Mouse (Mus musculus) forebrain, embryonic 15.5 days (tissue): ENCODE measurements at regions not wholly inside any gene's neighbourhood (a gene's known extent, or its start where the extent isn't known, plus 50 kb on each side); places are given as distances from the start of the nearest gene placed in this dataset.

ENCODE experiments used
- ATAC-seq: fragments of 200-750 bp; cut with Nextera tagmentation; replicated peaks from 2 replicates; pipeline ENCODE4 v1.8.0; 2017; ENCODE audit warnings: mild to moderate bottlenecking, moderate TSS enrichment, moderate library complexity
- H3K27ac ChIP-seq: fragments of 300-500 bp; sonication (generic); replicated peaks from 2 replicates; pipeline ENCODE4 v1.5.1; 2015; ENCODE audit warnings: mild to moderate bottlenecking, inconsistent platforms
- H3K27me3 ChIP-seq: fragments of 300-500 bp; sonication (generic); 2 replicates; pipeline ENCODE4 v1.6.1; 2015; ENCODE audit warnings: inconsistent platforms
- H3K36me3 ChIP-seq: fragments of 300-500 bp; sonication (generic); 2 replicates; pipeline ENCODE4 v1.6.1; 2015; ENCODE audit warnings: mild to moderate bottlenecking, inconsistent platforms
- H3K4me1 ChIP-seq: fragments of 300-500 bp; sonication (generic); 2 replicates; pipeline ENCODE4 v1.6.1; 2015; ENCODE audit warnings: inconsistent platforms
- H3K4me2 ChIP-seq: fragments of 300-500 bp; sonication (generic); replicated peaks from 2 replicates; pipeline ENCODE4 v1.6.1; 2015; ENCODE audit warnings: mild to moderate bottlenecking, inconsistent platforms
- H3K4me3 ChIP-seq: fragments of 300-500 bp; sonication (generic); 2 replicates; pipeline ENCODE4 v1.5.1; 2015; ENCODE audit warnings: mild to moderate bottlenecking, inconsistent platforms
- H3K9ac ChIP-seq: fragments of 300-500 bp; sonication (generic); replicated peaks from 2 replicates; pipeline ENCODE4 v1.6.1; 2015; ENCODE audit warnings: mild to moderate bottlenecking, inconsistent platforms
- H3K9me3 ChIP-seq: fragments of 300-500 bp; sonication (generic); 2 replicates; pipeline ENCODE4 v1.6.1; 2016; ENCODE audit warnings: inconsistent platforms
- WGBS: fragments of 180-500 bp; shearing (Covaris S2); methylation state at CpG from one replicate; pipeline ENCODE4 v1.1.7; 2015; ENCODE audit warnings: mixed read lengths; 5-methylcytosine and 5-hydroxymethylcytosine counted together

DNA sequence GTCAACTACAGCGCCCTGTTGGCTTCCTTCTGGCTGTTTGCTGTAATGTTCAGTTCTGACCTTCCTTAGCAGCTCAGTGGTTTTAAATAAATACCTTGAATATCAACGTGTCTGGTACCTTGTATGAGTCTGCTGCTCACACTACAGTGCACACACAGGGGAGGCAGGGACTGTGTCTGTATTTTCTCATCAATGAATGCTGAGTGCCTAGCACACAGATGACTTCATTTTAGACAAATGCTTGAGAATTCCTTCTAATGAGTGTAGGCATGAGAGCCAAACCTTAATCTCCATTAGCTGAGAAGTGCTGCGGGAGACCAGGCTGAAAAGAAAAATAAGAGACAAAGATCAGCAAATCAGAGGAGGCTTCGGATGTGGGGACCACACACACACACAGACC lies 162.0 kb upstream of the Hmga2 start:
- Histone ChIP-seq H3K9ac (no peak overlapping the region), H3K27ac (no peak overlapping the region)

DNA sequence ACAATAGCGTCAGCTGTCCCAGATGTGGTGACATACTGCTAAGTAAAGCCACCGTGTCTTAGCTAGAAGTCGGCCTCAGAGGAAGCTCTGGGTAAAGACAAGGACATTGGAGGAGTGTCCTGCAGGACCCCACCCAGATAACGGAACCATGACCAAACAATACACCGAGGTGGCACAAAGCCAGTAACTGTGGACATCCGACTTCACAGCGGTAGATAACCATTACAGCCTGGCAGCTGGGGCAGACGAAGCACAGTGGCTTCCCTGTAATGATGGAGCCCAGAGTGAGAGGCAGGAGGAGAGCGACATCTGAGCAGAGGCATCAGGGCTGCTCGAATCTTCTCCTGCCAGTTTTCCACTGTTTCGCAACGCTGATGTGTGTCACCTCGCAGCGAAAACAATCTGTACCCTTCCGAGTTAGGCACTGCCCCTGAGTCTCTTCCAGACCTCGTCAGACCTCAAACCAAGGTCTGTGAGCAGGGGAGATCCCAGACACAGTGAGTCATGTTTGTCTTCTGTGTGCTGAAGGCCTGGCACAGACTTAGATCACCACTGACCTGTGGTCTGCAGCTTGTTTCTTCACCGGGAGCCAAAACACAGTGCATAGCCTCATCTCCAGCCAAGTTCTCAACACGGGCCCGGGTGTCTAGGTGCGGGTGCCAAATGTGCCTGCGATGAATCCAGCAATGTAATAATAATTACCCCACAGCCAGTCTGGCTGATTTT lies 159.7 kb upstream of the Hmga2 start:
- H3K4me3 ChIP-seq: no peak overlapping the region
- H3K27ac ChIP-seq: no peak overlapping the region
- H3K4me2 ChIP-seq: no peak overlapping the region; the same call in 1 of the 2 replicates
- no peaks in the 10 kb centered on the region for H3K27me3 ChIP-seq
- H3K9me3 ChIP-seq: no peaks in the 10 kb centered on the region
- WGBS: 50% methylated on average over 21 of the region's 21 CpGs
- peak; percentile 81 for ATAC-seq
- H3K36me3 ChIP-seq: no peaks in the 10 kb centered on the region
- H3K4me1 ChIP-seq: peaks cover 30% of the 10 kb centered on the region
- no peak overlapping the region for H3K9ac ChIP-seq

More for the DNA sequence above, 162.0 kb upstream of the Hmga2 start:
- H3K27me3 ChIP-seq: no peaks in the 10 kb centered on the region
- 8% methylated on average over 4 of the region's 4 CpGs for WGBS
- peaks cover 25% of the 10 kb centered on the region for H3K4me1 ChIP-seq
- no peaks in the 10 kb centered on the region for H3K36me3 ChIP-seq
- ATAC-seq: no peak
- no peak overlapping the region for H3K4me3 ChIP-seq
- H3K4me2 ChIP-seq: no peak overlapping the region
- no peaks in the 10 kb centered on the region for H3K9me3 ChIP-seq

DNA sequence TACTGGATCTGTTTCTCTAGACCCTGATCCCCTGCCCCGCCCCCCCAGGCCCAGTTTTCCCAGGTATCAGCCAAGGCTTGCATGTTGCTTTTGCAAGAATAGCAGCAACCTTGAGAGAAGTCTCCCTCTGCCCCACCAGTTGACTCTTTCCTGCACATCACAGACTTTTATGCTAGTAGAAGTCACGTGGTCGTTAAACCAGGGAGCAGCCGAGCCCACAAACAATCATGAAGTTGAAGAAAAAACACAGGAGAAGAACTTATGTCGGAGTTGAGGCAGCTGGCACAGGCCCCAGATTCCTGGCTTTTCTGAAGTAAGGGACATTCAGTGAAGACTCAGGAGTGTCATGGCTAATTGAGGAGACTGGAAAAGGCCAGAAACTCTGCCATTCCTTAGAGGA lies 158.9 kb upstream of the Hmga2 start:
- no peak overlapping the region for H3K27ac ChIP-seq
- H3K27me3 ChIP-seq: no peaks in the 10 kb centered on the region
- no peaks in the 10 kb centered on the region for H3K36me3 ChIP-seq
- 64% methylated on average over 5 of the region's 5 CpGs for WGBS
- H3K4me2 ChIP-seq: no peak overlapping the region
- H3K9me3 ChIP-seq: no peaks in the 10 kb centered on the region
- no peak overlapping the region for H3K4me3 ChIP-seq
- ATAC-seq: no peak
- H3K4me1 ChIP-seq: peaks cover 30% of the 10 kb centered on the region
- H3K9ac ChIP-seq: no peak overlapping the region

DNA sequence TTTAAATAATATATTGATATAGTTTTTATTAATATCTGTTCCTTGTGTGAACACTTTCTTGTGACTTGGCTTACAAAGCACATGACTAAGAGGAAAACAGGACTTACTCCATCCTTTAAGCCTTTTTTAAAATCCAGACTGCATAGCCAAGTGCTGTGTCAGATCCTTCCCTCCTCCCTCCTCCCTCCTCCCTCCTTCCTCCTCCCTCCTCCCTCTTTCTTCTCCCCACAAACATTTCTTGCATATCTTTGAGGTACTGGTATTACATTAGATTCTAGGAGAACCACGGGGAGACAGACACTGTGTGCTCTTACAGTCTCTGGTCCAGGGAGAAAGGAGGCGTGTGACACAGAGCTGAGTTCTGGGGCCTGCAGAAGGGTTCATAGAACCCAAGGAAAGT lies 155.8 kb upstream of the Hmga2 start:
- Histone ChIP-seq H3K9ac (no peak overlapping the region), H3K4me2 (no peak overlapping the region), H3K9me3 (no peaks in the 10 kb centered on the region), H3K27me3 (no peaks in the 10 kb centered on the region), H3K4me1 (peaks cover 21% of the 10 kb centered on the region), H3K36me3 (no peaks in the 10 kb centered on the region), H3K4me3 (no peak overlapping the region), H3K27ac (no peak overlapping the region)
- WGBS: 73% methylated on average over 2 of the region's 2 CpGs
- ATAC-seq: no peak

DNA sequence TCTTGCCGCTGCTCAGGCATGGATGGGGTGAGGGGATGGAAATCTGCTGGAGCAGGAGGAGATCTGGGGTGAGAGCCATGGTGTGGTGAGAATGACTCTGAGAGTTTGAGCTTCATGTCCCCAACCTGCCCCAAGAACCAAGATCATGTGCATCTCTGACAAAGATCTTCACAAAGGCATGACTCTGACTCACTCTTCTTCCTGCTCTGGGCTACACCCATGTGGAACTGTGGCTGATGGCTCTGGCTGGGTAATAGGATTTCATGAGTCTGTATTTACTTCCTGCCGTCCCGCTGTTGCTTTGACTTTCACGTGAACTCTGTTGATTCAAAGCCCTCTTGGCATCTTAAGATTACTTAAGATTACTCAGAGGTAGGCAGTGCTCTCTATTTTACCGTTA lies 151.8 kb upstream of the Hmga2 start:
- H3K4me1 ChIP-seq: 0 out of 2 replicates have a peak, but pooled peaks cover 4% of the 10 kb centered on the region
- no peak overlapping the region for H3K4me3 ChIP-seq
- ATAC-seq: no peak
- H3K27ac ChIP-seq: no peak overlapping the region
- H3K9me3 ChIP-seq: no peaks in the 10 kb centered on the region
- H3K4me2 ChIP-seq: no peak overlapping the region
- no peak overlapping the region for H3K9ac ChIP-seq
- H3K27me3 ChIP-seq: no peaks in the 10 kb centered on the region
- WGBS: 91% methylated on average over 5 of the region's 5 CpGs
- no peaks in the 10 kb centered on the region for H3K36me3 ChIP-seq

DNA sequence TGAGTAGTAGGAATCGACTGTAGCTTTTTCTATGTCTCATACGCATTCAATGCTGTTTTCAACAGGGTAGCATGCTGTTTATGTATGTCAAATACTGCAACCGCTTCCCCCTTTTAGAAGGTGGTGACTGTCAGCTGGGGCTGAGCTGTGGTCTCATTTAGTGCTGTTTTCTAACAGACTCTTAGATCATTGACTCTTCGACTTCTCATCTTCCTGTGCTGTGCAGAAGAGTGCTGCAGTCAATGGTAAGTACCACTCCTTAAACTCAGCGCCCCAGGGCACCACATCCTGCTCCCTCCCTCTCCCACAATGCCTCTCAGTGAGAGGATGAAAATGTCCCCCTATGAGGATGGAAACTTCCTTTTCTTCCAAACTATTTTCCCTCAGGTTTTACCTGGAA lies 149.2 kb upstream of the Hmga2 start:
- no peaks in the 10 kb centered on the region for H3K36me3 ChIP-seq
- H3K4me2 ChIP-seq: no peak overlapping the region
- no peaks in the 10 kb centered on the region for H3K4me1 ChIP-seq
- H3K4me3 ChIP-seq: no peak overlapping the region
- H3K9me3 ChIP-seq: no peaks in the 10 kb centered on the region
- H3K27ac ChIP-seq: no peak overlapping the region
- no peak overlapping the region for H3K9ac ChIP-seq
- WGBS: 88% methylated on average over 5 of the region's 5 CpGs
- H3K27me3 ChIP-seq: no peaks in the 10 kb centered on the region
- no peak for ATAC-seq

DNA sequence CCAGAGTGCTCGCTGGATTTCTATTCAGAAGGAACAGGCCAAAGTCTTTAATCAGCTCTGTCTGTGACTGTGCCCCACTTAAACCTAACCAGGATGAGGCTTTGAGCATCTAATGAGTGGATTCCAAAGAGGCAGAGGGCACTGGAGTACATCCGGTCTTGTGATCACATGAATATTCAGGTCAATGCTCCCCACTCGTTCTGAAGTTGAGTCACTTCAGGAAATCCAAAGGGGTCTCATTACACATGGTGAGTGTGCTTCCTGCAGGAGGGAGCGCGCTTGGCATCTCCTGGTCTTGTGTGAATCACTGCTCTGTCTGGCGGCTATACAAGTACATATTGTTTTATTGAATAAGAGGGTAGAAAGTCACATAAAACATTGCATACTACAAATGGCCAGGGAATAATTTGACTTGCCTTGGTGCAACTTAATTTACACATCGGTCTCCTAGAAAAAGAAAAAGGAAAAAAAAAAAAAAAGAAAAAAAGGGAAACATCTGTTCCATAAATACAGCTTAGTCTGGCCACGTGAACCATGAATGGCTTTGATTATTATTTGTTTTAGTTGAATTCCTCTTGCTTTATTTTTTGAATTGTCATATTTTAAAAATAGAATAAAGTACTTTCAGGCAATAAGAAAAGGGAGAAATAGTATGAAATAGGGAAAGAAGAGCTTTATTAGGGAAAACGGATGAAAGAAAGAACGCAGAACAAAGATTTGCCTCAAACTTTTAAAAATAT lies 148.1 kb upstream of the Hmga2 start:
- no peaks in the 10 kb centered on the region for H3K36me3 ChIP-seq
- no peak overlapping the region for H3K4me3 ChIP-seq
- H3K4me2 ChIP-seq: no peak overlapping the region
- H3K9ac ChIP-seq: no peak overlapping the region
- no peaks in the 10 kb centered on the region for H3K4me1 ChIP-seq
- H3K27ac ChIP-seq: no peak overlapping the region
- H3K27me3 ChIP-seq: no peaks in the 10 kb centered on the region
- WGBS: 48% methylated on average over 10 of the region's 10 CpGs
- H3K9me3 ChIP-seq: no peaks in the 10 kb centered on the region
- ATAC-seq: no peak

DNA sequence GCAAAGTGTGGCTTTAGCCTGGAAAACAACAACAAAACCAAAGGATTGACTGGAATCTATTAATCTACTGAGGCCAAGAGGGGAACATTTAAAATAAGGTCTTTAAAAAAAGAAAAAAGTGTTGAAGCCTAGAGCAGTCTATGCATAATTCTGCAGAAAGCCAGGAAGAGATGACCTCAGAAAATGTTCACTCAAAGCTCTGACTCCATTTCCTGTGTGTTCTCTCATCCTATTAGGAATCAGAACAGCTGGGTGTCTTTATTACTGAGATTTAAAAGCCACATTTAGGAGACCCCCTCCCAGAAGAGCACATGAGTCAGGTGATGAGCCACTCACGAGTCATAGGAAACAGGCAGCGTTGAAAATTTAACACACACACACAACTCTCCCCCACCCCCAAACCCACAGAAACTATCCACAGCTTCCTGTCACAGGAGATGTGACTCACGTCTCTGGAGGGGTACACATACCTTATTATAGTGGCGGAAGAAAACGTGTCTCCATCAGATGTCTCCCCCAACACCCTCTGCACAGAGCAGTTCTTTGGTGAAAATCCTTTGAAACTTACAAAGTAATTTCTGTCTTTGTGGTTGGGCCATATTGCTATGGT lies 140.2 kb upstream of the Hmga2 start:
- no peak for ATAC-seq
- H3K27me3 ChIP-seq: no peaks in the 10 kb centered on the region
- H3K4me3 ChIP-seq: no peak overlapping the region
- WGBS: 75% methylated on average over 5 of the region's 5 CpGs
- H3K4me2 ChIP-seq: no peak overlapping the region
- no peaks in the 10 kb centered on the region for H3K4me1 ChIP-seq
- no peaks in the 10 kb centered on the region for H3K9me3 ChIP-seq
- no peak overlapping the region for H3K9ac ChIP-seq
- H3K27ac ChIP-seq: no peak overlapping the region
- H3K36me3 ChIP-seq: no peaks in the 10 kb centered on the region

DNA sequence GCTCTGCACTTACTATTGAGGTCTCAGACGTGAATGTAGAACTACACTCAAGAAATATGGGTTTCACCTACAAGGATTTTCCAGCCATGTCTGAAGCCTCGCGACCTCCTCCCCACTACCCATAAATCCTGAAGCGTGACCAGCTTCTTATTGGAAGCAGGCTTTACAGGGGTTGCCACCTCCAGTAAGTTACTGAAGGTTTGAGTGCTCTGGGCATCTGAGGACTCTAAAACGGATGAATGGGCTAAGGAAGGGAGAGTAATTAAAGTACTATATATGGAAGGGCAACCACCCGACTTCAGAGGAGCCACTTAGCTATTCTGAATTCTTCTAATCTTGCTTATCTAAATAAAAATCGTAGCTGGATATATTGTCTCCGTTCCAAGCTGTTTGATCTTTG lies 136.1 kb upstream of the Hmga2 start:
- H3K4me1 ChIP-seq: no peaks in the 10 kb centered on the region
- H3K36me3 ChIP-seq: no peaks in the 10 kb centered on the region
- no peaks in the 10 kb centered on the region for H3K9me3 ChIP-seq
- H3K4me3 ChIP-seq: no peak overlapping the region
- H3K27ac ChIP-seq: no peak overlapping the region
- 76% methylated on average over 8 of the region's 8 CpGs for WGBS
- no peaks in the 10 kb centered on the region for H3K27me3 ChIP-seq
- H3K4me2 ChIP-seq: no peak overlapping the region
- no peak for ATAC-seq
- H3K9ac ChIP-seq: no peak overlapping the region

DNA sequence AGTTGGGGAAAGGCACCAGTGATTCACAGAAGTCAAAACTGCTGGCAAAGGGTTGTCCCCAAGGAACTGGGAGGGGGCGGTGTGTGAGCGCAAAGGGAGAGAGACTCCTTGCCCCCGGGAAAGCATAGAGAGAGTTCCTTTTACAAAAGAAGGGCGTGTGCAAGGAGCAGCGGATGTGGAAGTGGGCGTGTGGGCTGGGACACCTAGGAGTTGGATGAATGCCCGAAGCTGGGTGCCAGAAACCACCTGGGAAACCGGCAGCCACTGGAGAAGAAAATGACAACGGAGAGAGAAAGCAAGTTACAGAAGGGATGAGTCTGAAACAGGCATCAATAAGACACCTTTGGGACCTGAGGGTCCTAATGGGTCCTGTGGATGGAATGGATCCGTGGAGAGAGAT lies 133.8 kb upstream of the Hmga2 start:
- no peak overlapping the region for H3K27ac ChIP-seq
- 71% methylated on average over 10 of the region's 10 CpGs for WGBS
- no peak for ATAC-seq
- H3K4me2 ChIP-seq: no peak overlapping the region
- no peak overlapping the region for H3K4me3 ChIP-seq
- H3K9me3 ChIP-seq: no peaks in the 10 kb centered on the region
- no peak overlapping the region for H3K9ac ChIP-seq
- no peaks in the 10 kb centered on the region for H3K4me1 ChIP-seq
- no peaks in the 10 kb centered on the region for H3K27me3 ChIP-seq
- no peaks in the 10 kb centered on the region for H3K36me3 ChIP-seq

DNA sequence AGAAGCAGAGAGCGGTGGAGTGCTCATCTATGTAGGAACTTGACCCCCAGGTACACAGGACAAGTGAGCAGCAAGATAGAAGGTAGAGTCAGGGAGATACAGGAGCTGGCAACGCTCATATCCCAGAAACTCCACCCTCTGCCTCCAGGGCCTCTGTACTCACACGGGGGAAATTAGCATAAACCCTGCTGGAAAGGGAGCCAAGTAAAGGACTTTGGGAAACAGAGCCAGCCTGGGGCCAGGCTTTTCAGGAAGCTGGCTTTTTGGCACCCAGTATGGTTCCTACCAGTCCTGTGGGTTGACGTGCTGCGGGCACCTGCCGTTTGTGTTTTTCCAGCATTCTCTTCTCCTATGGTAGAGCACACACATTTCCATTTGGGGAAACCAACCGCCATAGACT lies 128.2 kb upstream of the Hmga2 start:
- WGBS: 32% methylated on average over 7 of the region's 7 CpGs
- Histone ChIP-seq H3K27ac (no peak overlapping the region), H3K4me1 (peaks cover 7% of the 10 kb centered on the region), H3K4me3 (no peak overlapping the region), H3K27me3 (no peaks in the 10 kb centered on the region), H3K9ac (no peak overlapping the region), H3K9me3 (no peaks in the 10 kb centered on the region), H3K36me3 (no peaks in the 10 kb centered on the region), H3K4me2 (no peak overlapping the region)
- ATAC-seq: no peak

DNA sequence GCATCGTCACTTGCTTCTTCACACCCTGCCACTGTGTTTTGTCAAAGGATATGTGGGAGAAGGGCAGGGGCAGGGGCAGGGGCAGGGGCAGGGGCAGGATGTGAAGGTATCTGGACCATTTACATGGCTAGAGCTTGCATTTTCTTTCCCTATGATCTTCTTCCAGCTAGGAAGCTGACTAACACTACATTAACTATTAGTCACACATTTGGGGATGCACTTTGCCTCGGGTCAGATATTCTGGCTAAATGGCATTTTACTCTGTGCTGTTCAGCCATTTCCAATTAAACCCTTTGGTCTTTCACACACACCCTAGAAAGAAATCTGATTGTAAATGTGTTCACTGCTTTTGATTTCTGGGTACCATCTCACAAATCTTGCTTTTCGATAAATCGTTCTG lies 126.9 kb upstream of the Hmga2 start:
- 92% methylated on average over 4 of the region's 4 CpGs for WGBS
- Histone ChIP-seq H3K36me3 (no peaks in the 10 kb centered on the region), H3K9me3 (no peaks in the 10 kb centered on the region), H3K4me3 (no peak overlapping the region), H3K27me3 (no peaks in the 10 kb centered on the region), H3K27ac (no peak overlapping the region), H3K9ac (no peak overlapping the region), H3K4me2 (no peak overlapping the region), H3K4me1 (peaks cover 7% of the 10 kb centered on the region)
- no peak for ATAC-seq
